Mouse (Mus musculus): ENCODE data around the gene Cnbp. TPM values are rescaled to one million over a fixed set of nuclear protein-coding genes. Genes with fewer than 3 reads are reported as not detected.
A peak's percentile ranks its signal among the peaks of the same experiment; 100 is the strongest.

Gene Cnbp
- total and polyA plus RNA-seq, 3 experiments, result 201 to 879 (median 652) TPM

DNA sequence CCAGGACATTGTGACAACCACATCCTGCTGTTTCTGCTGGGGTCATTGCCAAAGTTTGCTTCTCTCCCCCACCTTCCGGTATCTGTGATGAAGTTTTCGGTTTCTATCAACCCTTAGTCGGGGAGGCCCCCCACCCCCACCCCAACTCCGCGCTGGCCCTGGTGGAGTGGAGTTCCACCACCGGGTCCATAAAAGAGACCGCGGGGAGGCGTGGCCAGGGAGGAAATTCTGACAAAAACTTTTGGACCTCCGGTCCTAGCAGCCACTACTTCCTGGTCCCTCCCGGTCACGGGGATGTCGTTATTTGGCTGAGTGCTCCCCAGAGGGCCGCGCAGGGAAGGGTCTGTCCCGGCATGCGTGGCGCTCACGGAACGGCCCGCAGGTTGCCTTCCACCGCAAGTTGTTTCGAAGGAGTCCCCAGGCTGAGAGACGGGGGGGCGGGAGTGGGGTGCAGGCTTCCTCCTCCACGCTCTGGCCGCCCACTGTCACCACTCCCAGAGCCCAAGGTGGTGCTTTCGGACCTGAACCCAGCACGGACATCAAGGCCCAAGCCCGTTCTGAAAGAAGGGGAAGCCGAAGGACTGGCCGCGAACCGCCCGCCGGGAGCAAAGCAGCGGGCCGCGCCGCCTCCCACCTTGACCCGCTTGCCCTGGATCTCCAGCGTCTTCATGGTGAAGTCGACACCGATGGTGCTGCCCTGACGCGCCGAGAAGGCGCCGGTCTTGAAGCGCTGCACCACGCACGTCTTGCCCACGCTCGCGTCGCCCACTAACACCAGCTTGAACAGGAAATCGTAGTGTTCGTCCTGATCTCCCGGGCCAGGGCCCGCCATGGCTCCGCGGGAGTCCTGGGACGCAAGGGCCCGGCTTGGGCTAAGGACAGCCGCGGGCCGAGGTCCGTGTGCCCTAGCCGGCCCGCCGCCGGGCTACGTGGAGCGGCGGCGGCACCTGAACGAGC, 39.9 kb downstream of the Cnbp start:
- peaks cover 9 to 18% of the 10 kb centered on the region in 2 experiments; a peak in 2 of 4 replicates for H3K4me1 ChIP-seq (ENCODE audit: control insufficient read depth in 1 of 2, insufficient read depth in 2 of 2, low read length in 2 of 2)
- peaks cover 8% of the 10 kb centered on the region for H3K79me2 ChIP-seq (ENCODE audit: control insufficient read depth, insufficient read depth, low read length, poor library complexity)
- no peak for TF ChIP-seq NELFE (IDR thresholded peaks at IDR 0.05; ENCODE audit: low read depth, low read length)
- TF ChIP-seq JUND (IDR thresholded peaks at IDR 0.05; ENCODE audit: low read depth, low read length), result no peak
- TF ChIP-seq ZC3H11A (IDR thresholded peaks at IDR 0.05; ENCODE audit: low read depth, low read length), result no peak
- no peak for TF ChIP-seq MYB (IDR thresholded peaks at IDR 0.05; ENCODE audit: low read depth, low read length)
- TF ChIP-seq UBTF (IDR thresholded peaks at IDR 0.05; ENCODE audit: borderline replicate concordance, insufficient read depth, low read depth, low read length), result no peak
- TF ChIP-seq MXI1 (IDR thresholded peaks at IDR 0.05; ENCODE audit: low read depth, low read length), result peak; percentile 20; the same call in 1 of the 2 replicates
- TF ChIP-seq ZMIZ1 (IDR thresholded peaks at IDR 0.05; ENCODE audit: low read depth, low read length), result no peak
- TF ChIP-seq CHD1 (IDR thresholded peaks at IDR 0.05; ENCODE audit: low read depth, low read length), result no peak
- no peak for TF ChIP-seq BHLHE40 (IDR thresholded peaks at IDR 0.05; ENCODE audit: borderline replicate concordance, low read depth, low read length)
- peak in 1 of 2 experiments; percentile 38; a peak in 1 of 4 replicates for TF ChIP-seq EP300 (IDR thresholded peaks at IDR 0.05; ENCODE audit: low read depth in 1 of 2, low read length in 2 of 2)
- no peak for TF ChIP-seq KAT2A (conservative IDR thresholded peaks at IDR 0.05; ENCODE audit: low read depth, low read length)
- no peak for TF ChIP-seq GATA1 (IDR thresholded peaks at IDR 0.05; ENCODE audit: low read depth, low read length)
- no peak for TF ChIP-seq POLR2A (IDR thresholded peaks at IDR 0.05; ENCODE audit: control insufficient read depth in 1 of 2, insufficient read depth in 1 of 2, low read depth in 1 of 2, low read length in 2 of 2, poor library complexity in 1 of 2)
- TF ChIP-seq ETS1 (IDR thresholded peaks at IDR 0.05; ENCODE audit: low read depth, low read length), result peak; percentile 16; the same call in 1 of the 2 replicates
- no peak for TF ChIP-seq MYC (IDR thresholded peaks at IDR 0.05; ENCODE audit: low read depth, low read length)
- TF ChIP-seq E2F4 (IDR thresholded peaks at IDR 0.05; ENCODE audit: borderline replicate concordance, low read depth, low read length), result no peak
- no peak for TF ChIP-seq TAL1 (IDR thresholded peaks at IDR 0.05; ENCODE audit: low read length)
- no peak for TF ChIP-seq POLR2AphosphoS5 (IDR thresholded peaks at IDR 0.05; ENCODE audit: borderline replicate concordance, low read depth, low read length)
- TF ChIP-seq SIN3A (IDR thresholded peaks at IDR 0.05; ENCODE audit: low read length), result peak; percentile 43; the same call in 1 of the 2 replicates
- no peak for TF ChIP-seq ZNF384 (IDR thresholded peaks at IDR 0.05; ENCODE audit: low read depth, low read length)
- TF ChIP-seq MEF2A (IDR thresholded peaks at IDR 0.05; ENCODE audit: extremely low read depth, insufficient replicate concordance, low read depth, low read length, poor library complexity, severe bottlenecking), result no peak
- 0 out of 2 replicates have a peak, but pooled peaks have one; percentile 11 for TF ChIP-seq USF1 (IDR thresholded peaks at IDR 0.05; ENCODE audit: low read depth, low read length)
- no peak for TF ChIP-seq NRF1 (IDR thresholded peaks at IDR 0.05; ENCODE audit: insufficient read depth, low read depth, low read length, poor library complexity, severe bottlenecking)
- TF ChIP-seq ELF1 (IDR thresholded peaks at IDR 0.05; ENCODE audit: low read depth, low read length), result peak; percentile 48; the same call in 1 of the 2 replicates
- TF ChIP-seq ZKSCAN1 (IDR thresholded peaks at IDR 0.05; ENCODE audit: low read depth, low read length), result no peak
- no peak for TF ChIP-seq TCF12 (IDR thresholded peaks at IDR 0.05; ENCODE audit: low read depth, low read length)
- 0 out of 2 replicates have a peak, but pooled peaks have one; percentile 15 for TF ChIP-seq TBP (IDR thresholded peaks at IDR 0.05; ENCODE audit: low read depth, low read length)
- no peak for TF ChIP-seq MAFK (IDR thresholded peaks at IDR 0.05; ENCODE audit: borderline replicate concordance, low read depth, low read length)
- no peak for TF ChIP-seq HCFC1 (IDR thresholded peaks at IDR 0.05; ENCODE audit: low read depth, low read length)
- no peak for TF ChIP-seq SMC3 (IDR thresholded peaks at IDR 0.05; ENCODE audit: low read depth, low read length)
- no peak; the same call in 1 of the 2 replicates for TF ChIP-seq POLR2AphosphoS2 (IDR thresholded peaks at IDR 0.05; ENCODE audit: low read length)
- TF ChIP-seq MAZ (IDR thresholded peaks at IDR 0.05; ENCODE audit: low read depth, low read length), result no peak
- no peak for TF ChIP-seq GABPA (IDR thresholded peaks at IDR 0.05; ENCODE audit: low read depth, low read length)
- 0 out of 2 replicates have a peak, but pooled peaks have one; percentile 25 for TF ChIP-seq RCOR1 (IDR thresholded peaks at IDR 0.05; ENCODE audit: low read depth, low read length)
- no peak for TF ChIP-seq CTCF (IDR thresholded peaks at IDR 0.05 in 2 of 3, conservative IDR thresholded peaks at IDR 0.05 in 1 of 3; ENCODE audit: control insufficient read depth in 1 of 3, insufficient read depth in 1 of 3, low read depth in 2 of 3, low read length in 3 of 3, poor library complexity in 1 of 3, severe bottlenecking in 1 of 3)

More for the DNA sequence above, 39.9 kb downstream of the Cnbp start:
- Histone ChIP-seq H3K4me3 (ENCODE audit: control insufficient read depth in 1 of 2, insufficient read depth in 1 of 2, low read depth in 2 of 2, low read length in 2 of 2) (peak overlapping the region; percentile 89 to 99), H3K36me3 (ENCODE audit: control insufficient read depth in 1 of 2, insufficient read depth in 2 of 2, low read length in 2 of 2) (peaks cover 2 to 23% of the 10 kb centered on the region in 2 experiments), H3K9me3 (replicated peaks; ENCODE audit: insufficient read depth, low read length) (no peaks in the 10 kb centered on the region), H3K9ac (ENCODE audit: control insufficient read depth, low read depth, low read length, poor library complexity, severe bottlenecking) (peak overlapping the region; percentile 85), H3K27me3 (ENCODE audit: control insufficient read depth in 1 of 2, insufficient read depth in 2 of 2, low read length in 2 of 2) (no peaks in the 10 kb centered on the region), H3K27ac (ENCODE audit: control insufficient read depth, low read depth, low read length) (peak overlapping the region; percentile 61)
- peak; percentile 66 for DNase-seq (ENCODE audit: low read depth, low spot score)

Data from MEL (cell line).